Mouse (Mus musculus): ENCODE measurements around the gene Tmeff2. TPM values are rescaled to one million over a fixed set of nuclear protein-coding genes. Genes with fewer than 3 reads are reported as not detected.

The Tmeff2 gene
- polyA plus RNA-seq, 1 experiment from 2014 or later: not detected

DNA sequence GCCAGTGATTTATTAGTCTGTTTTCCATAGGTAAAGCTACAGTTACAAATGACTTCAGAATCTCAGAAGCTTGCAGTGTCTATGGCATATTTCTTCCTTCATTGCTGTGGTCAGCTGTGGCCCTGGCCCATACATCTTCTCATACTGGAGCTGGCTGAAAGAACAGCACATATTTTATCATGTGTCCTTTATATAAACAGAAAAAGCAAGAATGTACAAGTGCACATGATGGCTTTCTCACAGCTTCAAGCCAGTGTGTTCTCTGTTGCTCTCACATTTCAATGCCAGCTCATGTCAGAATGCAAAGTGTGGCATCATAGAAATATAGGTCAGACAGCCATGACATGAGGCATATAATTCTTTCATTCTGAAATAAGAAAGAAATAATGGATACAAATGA lies 164.1 kb downstream of the Tmeff2 start:
- no peaks in the 10 kb centered on the region for H3K36me3 ChIP-seq (ENCODE audit: inconsistent target)
- no peak overlapping the region for H3K27ac ChIP-seq
- H3K4me3 ChIP-seq (ENCODE audit: inconsistent target): no peak overlapping the region
- H3K79me2 ChIP-seq (ENCODE audit: inconsistent target): no peaks in the 10 kb centered on the region

DNA sequence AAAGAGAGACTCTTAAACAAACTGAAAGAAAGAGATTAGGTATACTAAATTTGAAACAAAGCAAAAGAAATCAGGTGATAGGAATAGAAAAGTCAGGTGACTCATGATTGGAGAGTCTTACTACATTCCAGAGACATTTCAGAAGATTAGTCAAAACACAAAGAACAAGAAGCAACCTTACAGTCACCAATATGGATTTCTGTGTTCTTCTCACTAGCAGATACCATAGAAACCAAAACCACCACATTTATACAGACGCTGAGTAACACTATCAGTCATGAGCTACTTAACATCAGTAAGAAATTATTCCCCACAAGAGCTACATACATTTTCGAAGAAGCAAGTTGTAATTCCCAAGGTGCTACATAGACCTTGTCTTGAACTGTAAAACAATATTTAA lies 165.2 kb downstream of the Tmeff2 start:
- no peaks in the 10 kb centered on the region for H3K79me2 ChIP-seq (ENCODE audit: inconsistent target)
- no peak overlapping the region for H3K27ac ChIP-seq
- WGBS (ENCODE audit: missing documents): 92% methylated on average over 1 of the region's 2 CpGs
- H3K36me3 ChIP-seq (ENCODE audit: inconsistent target): no peaks in the 10 kb centered on the region
- H3K4me3 ChIP-seq (ENCODE audit: inconsistent target): no peak overlapping the region

DNA sequence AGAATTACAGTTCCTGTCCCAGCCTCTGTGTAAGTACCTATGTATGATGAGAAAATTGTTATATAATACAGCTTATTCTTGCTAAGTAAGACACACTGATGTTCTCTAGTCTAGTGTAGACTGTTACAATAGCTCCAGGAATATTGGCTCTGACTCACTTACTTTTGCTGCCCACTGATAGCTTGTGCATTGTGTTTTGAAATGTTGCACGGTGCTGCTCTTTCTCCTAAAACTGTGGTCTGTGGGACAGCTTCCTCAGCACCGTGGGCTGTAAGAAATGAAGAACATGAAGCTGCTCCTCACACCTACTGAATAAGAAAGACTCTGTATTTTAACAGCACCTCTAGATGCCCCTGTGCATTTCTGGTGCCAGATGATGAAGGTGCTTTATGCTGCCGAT lies 168.4 kb downstream of the Tmeff2 start:
- Histone ChIP-seq H3K4me3 (ENCODE audit: inconsistent target) (no peak overlapping the region), H3K36me3 (ENCODE audit: inconsistent target) (no peaks in the 10 kb centered on the region), H3K79me2 (ENCODE audit: inconsistent target) (no peaks in the 10 kb centered on the region), H3K27ac (no peak overlapping the region)
- WGBS (ENCODE audit: missing documents): 48% methylated on average over 3 of the region's 3 CpGs

DNA sequence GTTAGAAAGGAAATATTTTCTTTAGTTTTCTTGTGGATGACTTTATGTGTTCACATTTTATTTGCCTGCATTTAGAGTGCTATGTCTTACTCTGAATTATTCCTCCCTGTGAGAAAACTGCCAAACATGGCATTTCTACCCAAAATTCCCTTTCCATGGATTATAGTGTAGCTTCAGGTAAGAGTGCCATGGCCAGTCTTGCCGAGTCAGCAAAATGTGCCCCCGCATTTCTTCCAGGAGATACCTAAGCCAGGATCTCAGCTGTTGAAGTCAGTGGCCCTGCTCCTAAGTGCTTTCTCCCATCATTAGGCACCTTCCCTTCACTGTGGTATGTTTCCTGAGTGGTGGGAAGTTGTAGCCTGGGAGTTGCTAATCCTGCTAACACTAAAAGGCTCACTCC lies 168.8 kb downstream of the Tmeff2 start:
- H3K79me2 ChIP-seq (ENCODE audit: inconsistent target): no peaks in the 10 kb centered on the region
- no peaks in the 10 kb centered on the region for H3K36me3 ChIP-seq (ENCODE audit: inconsistent target)
- WGBS (ENCODE audit: missing documents): 89% methylated on average over 2 of the region's 2 CpGs
- H3K4me3 ChIP-seq (ENCODE audit: inconsistent target): no peak overlapping the region
- no peak overlapping the region for H3K27ac ChIP-seq

DNA sequence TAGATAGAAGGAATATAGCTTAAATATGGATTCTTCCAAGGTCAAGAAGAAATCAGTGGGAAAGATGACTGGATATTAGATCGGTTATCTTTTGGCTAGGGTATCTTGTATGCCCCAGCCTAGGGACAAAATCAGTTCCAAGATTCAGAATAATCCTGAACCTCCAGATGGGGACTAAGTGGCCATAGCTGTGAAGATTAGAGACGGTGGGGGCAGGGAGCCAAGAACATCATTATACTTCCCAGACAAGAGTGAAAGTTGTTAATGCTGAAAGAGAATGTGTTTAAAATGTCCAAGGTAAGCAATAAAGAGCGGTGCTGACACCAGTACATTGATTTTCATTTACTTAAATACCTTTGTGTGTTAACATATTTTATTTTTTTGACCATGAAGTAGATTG lies 173.6 kb downstream of the Tmeff2 start:
- Histone ChIP-seq H3K36me3 (ENCODE audit: inconsistent target) (no peaks in the 10 kb centered on the region), H3K79me2 (ENCODE audit: inconsistent target) (no peaks in the 10 kb centered on the region), H3K27ac (no peak overlapping the region), H3K4me3 (ENCODE audit: inconsistent target) (no peak overlapping the region)
- WGBS (ENCODE audit: missing documents): 97% methylated on average over 3 of the region's 3 CpGs

DNA sequence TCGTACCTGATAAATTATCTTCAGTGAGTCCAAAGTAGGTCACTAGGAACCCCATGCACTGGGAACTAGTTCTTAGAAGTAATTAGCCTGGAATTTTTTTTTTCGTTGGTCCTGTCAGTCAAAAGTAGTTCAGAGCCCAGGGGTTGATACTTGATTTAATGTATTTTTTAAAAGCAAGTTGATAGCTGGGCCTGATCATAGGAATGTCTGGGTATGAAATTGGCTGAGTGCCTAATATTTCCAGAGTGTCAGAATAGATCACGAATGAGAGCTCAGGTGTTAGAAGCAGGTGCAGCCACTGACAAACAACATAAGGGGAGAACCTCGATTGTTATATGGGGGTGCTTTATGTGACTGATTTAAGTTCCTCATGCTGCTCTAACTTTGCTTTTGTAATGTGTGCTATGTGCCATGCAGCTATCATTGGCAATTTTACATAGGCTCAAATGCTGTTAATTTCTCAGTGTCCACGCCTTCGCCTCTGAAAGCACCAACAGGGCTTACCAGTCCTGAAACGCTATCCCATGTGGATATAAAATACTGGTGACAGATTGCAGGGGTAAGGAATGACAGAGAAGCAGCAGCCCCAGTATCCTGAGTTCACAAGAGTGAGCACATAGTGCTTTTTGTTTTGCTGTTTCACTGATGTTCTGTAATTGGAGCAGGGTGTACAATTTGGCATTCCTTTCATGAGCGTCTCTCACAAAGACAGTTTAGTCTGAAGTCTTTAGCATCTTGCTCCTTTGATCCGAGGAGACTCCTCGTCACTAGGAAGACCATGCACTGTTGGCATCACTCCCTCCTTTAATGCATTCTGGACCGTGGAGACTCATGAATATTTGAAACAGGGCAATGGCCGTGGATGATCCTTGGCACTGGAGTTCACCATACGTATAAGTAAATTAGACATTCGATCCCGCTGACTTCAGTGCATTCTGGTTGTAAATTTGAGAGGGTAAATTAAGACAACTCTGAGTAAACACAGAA lies 175.6 kb downstream of the Tmeff2 start:
- Histone ChIP-seq H3K79me2 (ENCODE audit: inconsistent target) (no peaks in the 10 kb centered on the region), H3K27ac (no peak overlapping the region), H3K36me3 (ENCODE audit: inconsistent target) (no peaks in the 10 kb centered on the region), H3K4me3 (ENCODE audit: inconsistent target) (no peak overlapping the region)
- WGBS (ENCODE audit: missing documents): 91% methylated on average over 15 of the region's 15 CpGs

DNA sequence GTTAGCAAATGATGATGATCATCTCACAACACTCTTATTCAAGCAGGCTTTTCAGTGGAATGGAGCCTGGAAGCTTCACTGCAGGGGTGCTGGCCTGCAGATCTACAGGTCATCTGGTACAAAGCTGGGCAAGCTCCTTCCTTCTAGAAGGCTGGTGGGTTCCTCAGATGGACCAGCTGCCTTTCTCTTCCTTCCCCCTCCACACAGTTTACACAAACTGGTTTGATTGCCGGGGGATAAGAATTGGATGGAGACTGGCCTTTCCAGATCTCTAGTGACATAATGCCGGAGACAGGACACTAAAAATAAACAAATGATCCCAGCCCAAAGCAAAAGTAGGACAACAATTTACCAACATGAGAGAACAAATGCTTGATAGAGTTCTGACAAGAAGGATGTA lies 188.5 kb downstream of the Tmeff2 start:
- no peak overlapping the region for H3K4me3 ChIP-seq (ENCODE audit: inconsistent target)
- no peak overlapping the region for H3K27ac ChIP-seq
- no peaks in the 10 kb centered on the region for H3K79me2 ChIP-seq (ENCODE audit: inconsistent target)
- WGBS (ENCODE audit: missing documents): 81% methylated on average over 2 of the region's 2 CpGs
- H3K36me3 ChIP-seq (ENCODE audit: inconsistent target): no peaks in the 10 kb centered on the region

DNA sequence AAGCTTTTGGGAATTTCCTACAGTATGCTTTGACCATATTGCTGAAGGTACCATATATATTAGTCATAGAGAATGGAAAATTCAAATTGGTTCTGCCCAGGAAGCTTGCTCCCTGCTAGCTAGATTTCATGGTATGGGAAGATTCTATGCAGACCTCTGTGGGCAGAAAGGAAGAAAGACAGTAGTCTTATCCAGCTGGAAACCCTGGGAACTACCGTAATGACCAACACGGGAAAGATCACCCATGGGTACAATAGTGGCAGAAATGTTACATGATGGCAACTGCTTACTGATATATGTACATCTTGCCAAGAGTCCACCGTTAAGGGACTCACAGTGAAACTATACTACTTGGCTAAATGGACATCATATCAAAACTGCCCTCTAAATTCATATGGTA lies 189.4 kb downstream of the Tmeff2 start:
- Histone ChIP-seq H3K27ac (no peak overlapping the region), H3K4me3 (ENCODE audit: inconsistent target) (no peak overlapping the region), H3K79me2 (ENCODE audit: inconsistent target) (no peaks in the 10 kb centered on the region), H3K36me3 (ENCODE audit: inconsistent target) (no peaks in the 10 kb centered on the region)
- WGBS (ENCODE audit: missing documents): 96% methylated on average over 3 of the region's 3 CpGs

DNA sequence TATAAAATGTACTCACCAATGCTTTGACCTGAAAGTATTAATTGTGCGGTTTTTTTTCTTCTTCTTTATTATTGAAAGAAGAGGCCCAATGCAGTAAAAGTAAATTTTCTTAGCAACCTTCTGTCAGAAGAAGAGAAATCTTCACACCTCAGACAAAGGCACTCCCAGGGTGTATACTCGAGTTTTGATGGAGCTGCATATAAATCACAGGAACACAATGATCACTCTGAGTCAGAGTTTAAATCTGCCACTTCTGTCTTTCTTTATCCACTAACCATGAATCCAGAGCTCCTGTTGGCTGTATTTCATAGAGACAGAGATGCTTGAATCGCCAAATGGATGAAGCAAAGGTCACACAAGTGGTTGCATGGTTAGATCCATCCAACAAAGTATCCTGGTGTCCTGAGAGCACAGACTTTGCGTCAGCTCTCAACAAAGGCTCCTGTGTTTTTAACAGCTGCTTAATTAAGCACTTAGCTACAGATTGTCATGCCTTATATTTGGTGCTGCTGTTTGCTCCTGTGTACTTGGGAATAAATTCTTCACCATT lies 189.8 kb downstream of the Tmeff2 start:
- H3K27ac ChIP-seq: no peak overlapping the region
- H3K79me2 ChIP-seq (ENCODE audit: inconsistent target): no peaks in the 10 kb centered on the region
- 89% methylated on average over 4 of the region's 4 CpGs for WGBS (ENCODE audit: missing documents)
- H3K4me3 ChIP-seq (ENCODE audit: inconsistent target): no peak overlapping the region
- H3K36me3 ChIP-seq (ENCODE audit: inconsistent target): no peaks in the 10 kb centered on the region

DNA sequence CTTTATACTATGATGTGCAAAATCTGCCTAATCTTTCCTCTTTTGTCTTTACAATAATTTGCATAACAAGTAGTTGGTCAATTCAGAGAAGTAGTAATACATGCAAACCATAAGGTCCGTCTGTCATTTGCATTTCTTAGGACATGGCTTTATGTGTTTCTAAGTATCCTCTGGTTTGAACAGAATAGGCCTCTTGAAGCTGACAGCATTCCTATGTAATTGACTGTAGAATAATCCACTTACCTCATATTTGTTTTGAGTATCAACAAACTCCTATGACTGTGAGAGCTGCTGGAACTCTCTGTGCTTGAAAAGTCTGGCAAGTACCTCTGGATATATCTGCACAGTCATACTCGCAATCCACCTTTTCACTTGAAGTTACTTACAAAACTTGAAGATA lies 194.3 kb downstream of the Tmeff2 start:
- no peak overlapping the region for H3K4me3 ChIP-seq (ENCODE audit: inconsistent target)
- no peak overlapping the region for H3K27ac ChIP-seq
- no peaks in the 10 kb centered on the region for H3K79me2 ChIP-seq (ENCODE audit: inconsistent target)
- WGBS (ENCODE audit: missing documents): 94% methylated on average over 2 of the region's 2 CpGs
- no peaks in the 10 kb centered on the region for H3K36me3 ChIP-seq (ENCODE audit: inconsistent target)

DNA sequence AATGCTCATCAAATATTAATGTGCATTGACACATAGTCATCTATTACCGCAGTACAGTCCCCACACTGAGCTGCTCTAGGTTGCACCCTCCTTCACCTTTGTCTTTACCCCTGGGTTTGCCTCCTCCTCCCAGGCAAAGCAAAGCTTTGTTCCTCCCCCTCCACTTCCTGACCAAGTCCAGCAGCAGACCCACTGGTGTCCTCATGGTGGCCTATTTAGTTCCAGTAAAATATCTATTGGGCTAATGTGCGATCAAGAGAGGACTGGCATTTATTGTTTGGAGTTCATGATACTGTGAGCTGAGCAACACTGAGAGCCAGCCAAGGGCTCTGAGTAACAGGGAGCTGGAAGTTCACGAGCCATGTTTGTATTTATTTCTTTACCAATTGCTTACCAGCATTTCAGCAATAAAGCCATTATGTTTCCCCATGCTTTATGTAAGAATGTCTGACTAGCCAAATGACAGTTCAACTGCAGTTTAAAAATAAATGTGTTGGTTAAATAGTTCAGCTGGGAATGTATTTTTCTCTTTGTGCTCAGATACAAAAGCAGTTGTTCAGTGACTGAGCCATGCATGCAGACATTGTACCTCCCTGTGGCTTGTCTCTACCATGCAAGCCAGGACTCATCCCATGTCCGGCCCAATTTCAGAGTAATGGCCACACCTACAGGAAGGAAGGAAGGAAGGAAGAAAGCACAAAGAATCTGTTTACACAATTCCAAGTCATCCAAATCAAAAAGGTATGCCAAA lies 196.6 kb downstream of the Tmeff2 start:
- 94% methylated on average over 4 of the region's 4 CpGs for WGBS (ENCODE audit: missing documents)
- Histone ChIP-seq H3K36me3 (ENCODE audit: inconsistent target) (no peaks in the 10 kb centered on the region), H3K79me2 (ENCODE audit: inconsistent target) (no peaks in the 10 kb centered on the region), H3K4me3 (ENCODE audit: inconsistent target) (no peak overlapping the region), H3K27ac (no peak overlapping the region)

DNA sequence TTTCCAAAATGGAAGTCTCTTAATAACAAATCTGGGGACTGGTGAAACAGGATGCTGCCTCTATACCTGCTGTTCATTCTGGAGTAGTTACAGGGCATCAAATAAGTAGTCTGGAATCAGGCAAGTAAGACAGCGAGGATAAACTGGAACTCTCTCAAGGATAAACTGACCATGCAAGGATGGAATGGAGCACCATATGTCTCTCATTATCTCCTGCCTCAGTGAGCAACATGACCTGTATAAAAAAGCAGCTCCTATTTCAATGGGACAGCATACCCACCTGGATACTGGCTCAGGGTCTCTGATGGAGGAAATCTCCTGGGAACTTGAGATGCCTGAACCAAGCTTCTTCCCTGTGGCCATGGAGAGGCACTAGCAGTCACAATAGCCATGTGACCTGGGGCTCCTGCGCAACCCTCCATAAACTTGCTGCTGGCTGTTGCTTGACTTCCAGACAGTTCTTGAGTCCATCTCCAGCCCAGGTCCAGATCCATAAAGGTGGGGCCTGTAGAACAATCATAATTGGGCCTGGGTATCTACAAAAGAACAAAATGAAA lies 200.7 kb downstream of the Tmeff2 start:
- Histone ChIP-seq H3K36me3 (ENCODE audit: inconsistent target) (no peaks in the 10 kb centered on the region), H3K79me2 (ENCODE audit: inconsistent target) (no peaks in the 10 kb centered on the region), H3K27ac (no peak overlapping the region), H3K4me3 (ENCODE audit: inconsistent target) (no peak overlapping the region)
- 85% methylated on average over 2 of the region's 2 CpGs for WGBS (ENCODE audit: missing documents)

DNA sequence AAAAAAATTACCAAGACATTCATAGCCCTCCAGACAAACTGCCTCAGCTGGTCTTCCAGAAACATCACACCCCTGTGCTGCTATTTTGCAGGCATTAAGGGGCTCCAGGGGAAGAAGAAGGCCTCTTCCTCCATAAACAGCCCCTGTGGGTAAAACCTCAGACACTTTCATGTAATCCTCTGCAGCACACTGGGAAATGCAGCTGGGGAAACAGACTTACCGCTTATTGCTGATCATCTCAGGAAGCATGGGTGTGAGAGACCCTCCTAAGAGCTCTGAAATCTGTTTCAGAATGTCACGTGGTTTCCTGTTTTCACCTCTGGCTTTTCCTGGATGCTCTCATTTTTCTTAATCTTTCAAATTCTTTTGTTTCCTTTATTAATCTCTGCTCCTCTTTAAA lies 204.3 kb downstream of the Tmeff2 start:
- no peak overlapping the region for H3K4me3 ChIP-seq (ENCODE audit: inconsistent target)
- H3K79me2 ChIP-seq (ENCODE audit: inconsistent target): no peaks in the 10 kb centered on the region
- no peak overlapping the region for H3K27ac ChIP-seq
- 23% methylated on average over 2 of the region's 2 CpGs for WGBS (ENCODE audit: missing documents)
- no peaks in the 10 kb centered on the region for H3K36me3 ChIP-seq (ENCODE audit: inconsistent target)

DNA sequence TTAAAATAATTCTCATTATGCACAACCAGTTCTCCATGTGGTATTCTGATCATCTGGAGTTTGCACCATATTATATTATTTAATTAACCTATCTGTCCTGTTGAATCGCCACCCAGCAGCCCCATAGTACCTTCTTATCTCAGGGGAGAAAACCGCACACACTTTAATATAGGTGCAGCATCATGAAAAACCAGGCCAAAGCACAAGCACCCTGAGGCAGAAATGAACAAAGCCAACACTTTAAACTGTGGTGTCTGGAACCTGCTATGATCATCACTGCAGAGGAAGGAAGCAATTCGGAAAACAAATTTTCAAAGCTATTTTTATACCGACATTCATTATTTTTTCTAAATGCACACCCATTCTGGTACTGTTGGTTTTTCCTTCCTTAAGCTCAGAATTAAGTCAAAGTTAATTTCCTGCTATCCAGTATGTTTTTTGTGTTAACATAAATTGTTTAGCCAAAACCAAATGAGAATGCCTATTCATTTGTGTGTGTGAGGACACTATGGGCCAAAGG lies 206.0 kb downstream of the Tmeff2 start:
- WGBS (ENCODE audit: missing documents): 59% methylated on average over 4 of the region's 4 CpGs

More for the DNA sequence above, 206.0 kb downstream of the Tmeff2 start:
- Histone ChIP-seq H3K79me2 (ENCODE audit: inconsistent target) (no peaks in the 10 kb centered on the region), H3K4me3 (ENCODE audit: inconsistent target) (no peak overlapping the region), H3K36me3 (ENCODE audit: inconsistent target) (no peaks in the 10 kb centered on the region), H3K27ac (no peak overlapping the region)

Measured in macrophage (primary cell).